Mouse (Mus musculus) erythroblast, embryonic 14.5 days (primary cell): Measurements from ENCODE around the gene Ccdc183.

Experiments
- GATA1 ChIP-seq: IDR thresholded peaks from 2 replicates; pipeline ENCODE4 v1.6.1; 2012; ENCODE audit warnings: low read length, inconsistent platforms, mixed read lengths
- TAL1 ChIP-seq: IDR thresholded peaks from 3 replicates; pipeline ENCODE4 v1.6.1; 2012; ENCODE audit warnings: low read length, inconsistent platforms, mixed read lengths

- TF ChIP-seq GATA1 (no peak), TAL1 (no peak)
Measured at GRCm38 (mm10) chr2:25576028-25576850, 41.2 kb downstream of the Ccdc183 start.
